Mouse (Mus musculus) embryonic fibroblast, embryonic 13.5 days (primary cell): ENCODE results near the gene Agtrap. TPM values are rescaled to one million over a fixed set of nuclear protein-coding genes. Genes with fewer than 3 reads are reported as not detected.
A peak's percentile ranks its signal among the peaks of the same experiment; 100 is the strongest.

Source experiments
- H3K27ac ChIP-seq: 2 replicates; pipeline ENCODE4 v1.5.1; 2012; ENCODE audit warnings: low read length, control low read depth, inconsistent platforms; ENCODE audit not compliant: insufficient read depth
- H3K4me1 ChIP-seq: 2 replicates; pipeline ENCODE4 v1.6.1; 2011; ENCODE audit warnings: low read length; ENCODE audit not compliant: control insufficient read depth, insufficient read depth
- H3K4me3 ChIP-seq: 2 replicates; pipeline ENCODE4 v1.5.1; 2011; ENCODE audit warnings: mild to moderate bottlenecking, control low read depth, low read length; ENCODE audit not compliant: insufficient read depth
- CTCF ChIP-seq: IDR thresholded peaks from 2 replicates; pipeline ENCODE4 v1.5.1; 2011; ENCODE audit warnings: mild to moderate bottlenecking, control low read depth, low read length, moderate library complexity, borderline replicate concordance; ENCODE audit not compliant: insufficient read depth
- POLR2A ChIP-seq: IDR thresholded peaks from 2 replicates; pipeline ENCODE4 v1.6.1; 2011; ENCODE audit warnings: low read depth, mild to moderate bottlenecking, control low read depth, low read length, moderate library complexity
- polyA plus RNA-seq: library from polyadenylated mRNA; stranded (reverse); fragments of >200 nt; gene quantifications from 2 replicates; pipeline ENCODE4 v1.2.4, GENCODE M21; 2011; ENCODE audit warnings: low read depth; ENCODE audit not compliant: missing spikeins, insufficient read length

The Agtrap gene
- polyA plus RNA-seq, 1 experiment: 17.2 TPM

DNA sequence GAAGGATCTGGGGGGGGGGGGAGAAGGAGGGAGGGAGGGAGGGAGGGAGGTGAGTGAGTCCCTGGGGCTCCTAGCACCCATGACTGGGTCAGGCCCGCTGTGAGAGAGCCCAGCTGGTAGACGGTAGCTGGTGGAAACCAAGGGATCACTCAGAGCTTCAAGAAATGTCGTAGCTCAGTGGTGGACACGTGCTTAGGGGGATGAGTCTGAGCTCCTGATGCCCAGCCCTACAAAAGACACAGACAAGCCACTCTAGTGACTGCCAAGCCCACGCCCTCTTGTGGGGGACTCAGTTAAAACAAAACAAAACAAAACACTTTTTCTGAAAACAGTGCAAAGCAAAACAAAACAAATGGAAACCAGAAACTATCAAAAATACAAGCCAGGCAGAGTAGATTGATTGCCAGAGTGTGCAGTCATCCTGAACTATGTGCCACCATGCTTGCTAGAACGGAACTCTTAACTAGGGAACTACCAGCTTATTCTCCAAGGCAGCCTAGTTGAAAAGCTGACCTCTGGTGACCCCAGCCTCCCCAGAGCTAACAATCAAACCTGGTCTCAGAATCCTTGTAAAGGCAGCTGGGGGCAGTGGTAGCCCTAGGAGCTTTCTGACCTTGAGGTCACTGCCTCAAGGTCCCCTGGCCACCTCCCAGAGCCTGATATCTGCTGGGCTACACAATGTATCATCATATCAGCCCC, 22.0 kb downstream of the Agtrap start:
- H3K4me1 ChIP-seq: no peaks in the 10 kb centered on the region; the same call in 1 of the 2 replicates
- TF ChIP-seq CTCF (no peak), POLR2A (no peak)
- H3K4me3 ChIP-seq: no peak overlapping the region
- H3K27ac ChIP-seq: no peak overlapping the region

DNA sequence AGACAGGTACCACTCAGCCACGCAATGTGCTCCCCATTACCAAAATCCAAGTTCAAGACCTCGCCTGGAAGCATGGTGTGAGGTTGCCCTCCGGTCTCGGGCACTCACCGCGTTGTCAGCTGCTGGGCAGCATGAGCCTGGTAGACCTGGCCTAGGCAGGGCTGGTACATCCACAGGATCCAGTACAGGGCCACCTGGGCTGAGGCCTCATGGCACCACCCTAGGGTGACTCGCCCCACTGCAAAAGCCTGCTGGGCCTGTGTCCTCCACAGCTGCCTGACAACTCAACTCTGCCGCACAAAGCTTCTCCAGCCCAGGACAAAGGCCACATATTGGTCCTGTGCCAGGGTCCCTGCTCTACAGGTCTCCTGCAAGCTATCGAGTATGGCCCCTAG, 26.7 kb downstream of the Agtrap start:
- no peak overlapping the region for H3K4me3 ChIP-seq
- H3K4me1 ChIP-seq: no peaks in the 10 kb centered on the region
- H3K27ac ChIP-seq: no peak overlapping the region
- no peak for TF ChIP-seq CTCF
- no peak for TF ChIP-seq POLR2A

DNA sequence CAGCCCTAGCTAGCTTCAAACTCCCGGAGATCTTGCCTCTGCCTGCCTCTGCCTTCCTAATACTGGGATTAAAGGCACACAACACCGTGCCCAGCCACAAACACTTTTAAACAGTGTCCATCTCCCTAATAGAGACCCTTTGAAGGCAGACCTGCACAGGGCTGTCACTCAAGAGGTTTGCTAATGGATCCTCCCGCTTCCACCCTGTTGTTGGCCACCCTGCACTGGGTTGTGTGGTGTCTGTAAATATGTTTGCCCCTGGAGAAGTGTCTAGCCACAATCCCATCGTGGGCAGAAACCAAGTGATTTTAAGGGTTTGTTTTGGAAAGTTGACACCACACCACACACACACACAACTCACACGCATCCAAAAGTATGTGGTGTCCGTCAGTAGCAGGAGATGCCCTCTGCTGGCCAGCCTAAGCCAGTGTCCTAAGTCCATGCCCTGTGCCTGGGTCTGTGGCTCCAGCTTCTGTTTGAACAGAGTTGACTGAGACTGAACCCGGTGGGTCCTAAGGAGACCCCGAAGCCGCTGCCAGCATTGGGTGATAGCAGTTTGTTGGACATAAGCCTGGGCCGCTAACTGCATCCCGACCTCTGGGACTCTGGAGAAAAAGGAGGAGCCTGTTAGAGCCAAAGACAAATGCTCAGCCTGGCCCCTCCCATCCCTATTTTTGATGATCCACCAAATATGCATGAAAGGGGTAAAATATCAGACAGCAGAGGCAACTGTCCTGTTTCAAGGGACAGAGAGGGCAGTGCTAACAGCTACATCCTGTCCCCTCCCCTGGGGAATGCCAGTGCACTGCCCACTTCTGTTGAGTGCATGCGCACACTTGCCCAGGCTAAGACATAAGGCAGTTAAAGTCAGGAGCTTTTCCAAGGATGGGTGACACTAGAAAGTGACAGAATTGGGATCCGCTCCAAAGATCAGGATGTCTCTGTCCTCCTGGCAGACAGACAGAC, 27.4 kb downstream of the Agtrap start:
- H3K4me3 ChIP-seq: no peak overlapping the region
- peak; percentile 95 for TF ChIP-seq CTCF
- TF ChIP-seq POLR2A: no peak
- H3K4me1 ChIP-seq: no peaks in the 10 kb centered on the region
- no peak overlapping the region for H3K27ac ChIP-seq

DNA sequence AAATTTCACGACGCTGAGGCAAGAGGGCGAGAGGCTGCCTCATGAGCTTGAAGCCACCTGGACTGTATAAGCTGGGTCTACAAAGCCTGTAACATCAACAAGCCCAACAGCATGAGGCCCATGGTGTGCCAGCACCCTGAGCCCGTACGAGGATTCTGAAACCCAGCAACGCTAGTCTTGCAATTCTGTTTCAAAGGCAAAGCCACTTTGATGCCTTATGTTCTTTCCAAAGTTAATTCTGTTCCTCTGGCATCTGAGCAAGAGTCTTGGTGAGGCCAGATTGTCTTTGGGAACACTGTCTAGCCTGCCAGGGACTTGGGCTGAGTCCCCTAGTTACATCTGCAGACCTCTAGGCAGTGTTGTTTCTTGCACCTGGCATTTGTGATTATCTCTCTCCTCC, 28.8 kb downstream of the Agtrap start:
- H3K4me1 ChIP-seq: no peaks in the 10 kb centered on the region
- TF ChIP-seq CTCF: no peak
- no peak for TF ChIP-seq POLR2A
- H3K27ac ChIP-seq: no peak overlapping the region
- no peak overlapping the region for H3K4me3 ChIP-seq

DNA sequence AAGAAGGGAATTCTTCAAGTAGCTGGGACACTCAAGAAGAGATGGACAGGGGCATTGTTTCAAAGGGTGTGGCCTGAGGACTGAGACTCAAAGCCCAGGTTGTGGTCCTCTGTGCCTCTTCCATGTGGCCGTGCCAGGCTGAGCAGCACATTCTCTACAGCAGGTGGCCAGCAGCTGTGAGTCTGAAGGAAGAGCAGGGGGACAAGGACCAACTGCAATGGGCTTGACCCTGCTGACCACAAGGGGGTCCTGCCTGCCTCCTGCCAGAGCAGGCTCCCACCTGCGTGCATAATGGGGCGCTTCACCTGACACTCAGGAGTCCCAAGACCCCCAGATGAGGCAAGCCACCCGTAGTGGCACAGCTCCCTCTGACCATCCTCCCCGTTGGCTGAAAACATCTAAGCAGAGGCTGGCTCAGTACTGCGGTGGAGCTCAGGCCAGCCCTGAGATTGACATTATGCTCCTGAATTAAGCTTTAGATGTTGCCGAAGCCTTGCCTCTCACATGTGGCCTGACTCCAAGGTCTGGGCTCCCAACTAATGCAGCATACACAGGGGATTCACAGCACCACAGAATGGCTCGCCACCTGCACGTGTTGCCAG, 29.5 kb downstream of the Agtrap start:
- no peak overlapping the region for H3K27ac ChIP-seq
- no peak for TF ChIP-seq POLR2A
- no peak for TF ChIP-seq CTCF
- no peaks in the 10 kb centered on the region for H3K4me1 ChIP-seq
- no peak overlapping the region for H3K4me3 ChIP-seq

DNA sequence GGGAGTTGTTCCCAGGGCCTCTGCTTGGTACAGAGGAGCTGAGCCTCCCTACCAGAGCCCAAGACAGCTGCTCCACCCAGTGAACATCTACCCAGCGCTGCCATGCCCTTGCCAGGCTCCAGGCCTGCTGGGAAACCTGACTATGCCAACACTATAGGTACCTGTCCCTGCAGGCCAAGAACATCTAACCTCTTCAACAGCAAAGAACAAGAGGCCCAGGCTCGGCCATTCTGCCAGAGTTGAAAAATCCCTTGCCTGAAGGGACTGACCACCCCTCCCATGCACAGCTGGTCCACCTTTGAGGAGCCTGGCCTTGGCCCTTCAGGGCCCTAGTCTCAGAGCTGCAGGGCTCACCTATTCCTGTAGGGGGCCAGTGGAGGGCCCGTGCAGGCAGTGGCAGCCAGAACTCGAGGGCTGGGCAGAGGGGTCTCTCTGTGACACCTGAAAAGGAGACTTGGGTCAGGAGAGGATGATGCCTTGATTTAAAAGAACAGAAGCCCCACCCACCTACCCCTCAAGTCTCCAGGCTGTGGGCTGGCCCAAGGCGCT, 30.1 kb downstream of the Agtrap start:
- TF ChIP-seq POLR2A (no peak), CTCF (no peak)
- Histone ChIP-seq H3K4me1 (no peaks in the 10 kb centered on the region), H3K4me3 (no peak overlapping the region), H3K27ac (no peak overlapping the region)

DNA sequence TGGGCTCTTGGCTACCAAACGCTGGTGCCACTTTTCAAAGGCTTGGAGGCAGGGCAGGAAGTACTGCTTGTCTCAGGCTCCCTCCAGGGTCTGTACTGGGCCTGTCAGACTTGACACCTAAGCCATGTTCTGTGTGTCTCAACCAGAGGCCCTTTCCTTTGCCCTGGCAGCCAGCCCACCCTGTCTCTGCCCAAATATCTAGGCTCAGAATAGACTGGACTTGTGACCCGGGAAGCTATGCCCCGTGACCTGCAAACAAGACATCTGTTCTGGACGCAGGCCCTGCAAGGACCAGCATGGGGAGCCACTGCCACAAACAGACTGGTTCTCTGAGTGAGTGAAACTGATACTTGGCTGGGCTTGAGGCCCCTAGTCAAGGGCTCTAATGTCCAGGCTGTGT, 31.0 kb downstream of the Agtrap start:
- Histone ChIP-seq H3K4me1 (no peaks in the 10 kb centered on the region), H3K27ac (no peak overlapping the region), H3K4me3 (no peak overlapping the region)
- no peak for TF ChIP-seq POLR2A
- no peak for TF ChIP-seq CTCF

DNA sequence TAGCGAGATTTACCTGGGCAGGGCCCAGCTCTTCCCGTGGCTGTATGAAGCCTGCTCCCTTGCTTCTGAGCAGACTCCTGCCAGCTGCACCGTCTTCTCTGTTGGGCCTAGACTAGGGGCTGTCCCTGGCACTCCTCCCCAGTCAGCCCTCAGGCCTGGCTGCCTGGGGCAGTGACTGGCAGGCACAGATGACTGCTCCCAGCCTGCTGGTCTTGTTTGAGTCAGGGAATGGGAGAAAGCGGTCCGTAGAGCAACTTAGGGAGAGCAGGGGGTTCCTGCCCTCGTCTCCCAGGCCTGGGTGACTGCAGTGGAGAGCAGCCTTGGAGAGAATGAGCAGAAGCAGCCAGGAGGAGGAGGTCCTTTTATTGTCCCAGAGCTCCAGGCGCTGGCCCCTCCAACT, 31.6 kb downstream of the Agtrap start:
- H3K4me1 ChIP-seq: no peaks in the 10 kb centered on the region
- no peak for TF ChIP-seq CTCF
- TF ChIP-seq POLR2A: no peak
- H3K27ac ChIP-seq: no peak overlapping the region
- no peak overlapping the region for H3K4me3 ChIP-seq

DNA sequence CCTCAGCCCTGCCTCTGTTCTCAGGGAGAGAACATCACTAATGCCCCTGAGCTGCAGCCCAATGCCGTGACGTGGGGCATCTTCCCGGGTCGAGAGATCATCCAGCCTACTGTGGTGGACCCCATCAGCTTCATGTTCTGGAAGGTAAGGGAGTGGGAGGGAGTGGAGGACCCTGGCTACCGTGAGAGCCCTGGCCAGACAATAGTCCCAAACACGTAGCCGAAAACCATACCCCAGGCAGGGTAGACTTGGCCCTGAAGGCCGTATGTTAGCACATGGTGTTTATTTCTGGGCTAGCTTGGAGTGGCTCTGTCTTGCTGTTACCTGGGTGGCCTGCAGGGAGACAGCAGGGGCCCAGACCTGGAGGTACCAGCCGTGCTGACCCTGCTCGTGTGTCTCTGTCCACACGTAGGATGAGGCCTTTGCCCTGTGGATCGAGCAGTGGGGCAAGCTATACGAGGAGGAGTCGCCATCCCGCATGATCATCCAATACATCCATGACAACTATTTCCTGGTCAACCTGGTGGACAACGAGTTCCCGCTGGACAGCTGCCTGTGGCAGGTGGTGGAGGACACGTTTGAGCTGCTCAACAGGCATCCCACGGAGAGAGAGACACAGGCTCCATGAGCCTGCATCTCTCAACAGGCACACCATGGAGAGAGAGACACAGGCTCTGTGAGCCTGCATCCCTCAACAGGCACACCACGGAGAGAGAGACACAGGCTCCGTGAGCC, 32.7 kb downstream of the Agtrap start:
- H3K27ac ChIP-seq: no peak overlapping the region
- no peaks in the 10 kb centered on the region for H3K4me1 ChIP-seq
- no peak overlapping the region for H3K4me3 ChIP-seq
- TF ChIP-seq POLR2A (no peak), CTCF (no peak)
